Mouse (Mus musculus) liver, embryonic 13.5 days (tissue): ENCODE measurements at regions not wholly inside any gene's neighbourhood (a gene's known extent, or its start where the extent isn't known, plus 50 kb on each side); places are given as distances from the start of the nearest gene placed in this dataset.

Source experiments
- ATAC-seq: fragments of 200-750 bp; cut with Nextera tagmentation; 2 replicates; pipeline ENCODE4 v1.8.0; 2017; ENCODE audit warnings: low read depth, mild to moderate bottlenecking, moderate number of reproducible peaks, moderate library complexity
- DNase-seq: peaks from one replicate; pipeline ENCODE4 v3.0.0; 2022
- H3K27ac ChIP-seq: fragments of 300-500 bp; sonication (generic); 2 replicates; pipeline ENCODE4 v1.5.1; 2015; ENCODE audit warnings: moderate library complexity, mild to moderate bottlenecking, inconsistent platforms
- H3K27me3 ChIP-seq: fragments of 300-500 bp; sonication (generic); 2 replicates; pipeline ENCODE4 v1.6.1; 2015; ENCODE audit warnings: mild to moderate bottlenecking, inconsistent platforms
- H3K36me3 ChIP-seq: fragments of 300-500 bp; sonication (generic); 2 replicates; pipeline ENCODE4 v1.6.1; 2015; ENCODE audit warnings: mild to moderate bottlenecking, inconsistent platforms
- H3K4me1 ChIP-seq: fragments of 300-500 bp; sonication (generic); replicated peaks from 2 replicates; pipeline ENCODE4 v1.6.1; 2015; ENCODE audit warnings: inconsistent platforms
- H3K4me2 ChIP-seq: fragments of 300-500 bp; sonication (generic); 2 replicates; pipeline ENCODE4 v1.6.1; 2015; ENCODE audit warnings: inconsistent platforms, mild to moderate bottlenecking, moderate library complexity
- H3K4me3 ChIP-seq: fragments of 300-500 bp; sonication (generic); replicated peaks from 2 replicates; pipeline ENCODE4 v1.5.1; 2015; ENCODE audit warnings: mild to moderate bottlenecking, inconsistent platforms
- H3K9ac ChIP-seq: fragments of 300-500 bp; sonication (generic); 2 replicates; pipeline ENCODE4 v1.6.1; 2015; ENCODE audit warnings: mild to moderate bottlenecking, inconsistent platforms
- H3K9me3 ChIP-seq: fragments of 300-500 bp; sonication (generic); replicated peaks from 2 replicates; pipeline ENCODE4 v1.6.1; 2016; ENCODE audit warnings: inconsistent platforms
- WGBS: fragments of 180-500 bp; shearing (Covaris S2); methylation state at CpG from one replicate; pipeline ENCODE4 v1.1.7; 2015; ENCODE audit not compliant: insufficient replicate concordance; 5-methylcytosine and 5-hydroxymethylcytosine counted together

DNA sequence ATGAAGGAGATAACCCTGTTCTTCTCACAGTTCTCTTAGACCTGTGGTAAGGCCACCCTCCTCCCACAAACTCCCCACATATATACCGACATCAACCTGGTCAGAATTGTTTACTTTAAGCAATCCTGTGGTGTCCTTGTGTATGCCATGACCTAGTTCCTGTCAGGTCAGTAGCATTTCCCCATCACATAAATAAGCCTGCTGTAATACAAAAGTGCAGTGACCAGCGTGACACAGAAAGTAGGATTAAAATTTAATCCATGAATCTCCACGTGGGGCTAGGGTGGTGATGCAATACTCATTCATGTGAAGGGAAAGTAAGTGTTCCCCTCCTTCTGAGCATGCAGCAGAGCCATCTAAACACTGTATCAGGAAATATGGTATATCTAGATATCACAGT is 923.2 kb upstream of the Lrrc6 start:
- ATAC-seq (no peak), DNase-seq (no peak)
- no peaks in the 10 kb centered on the region for H3K4me1 ChIP-seq
- 20% methylated on average over 3 of the region's 3 CpGs for WGBS
- no peak overlapping the region for H3K4me2 ChIP-seq
- no peak overlapping the region for H3K9ac ChIP-seq
- H3K4me3 ChIP-seq: no peak overlapping the region
- no peak overlapping the region for H3K27ac ChIP-seq
- no peaks in the 10 kb centered on the region for H3K36me3 ChIP-seq
- no peaks in the 10 kb centered on the region for H3K27me3 ChIP-seq
- H3K9me3 ChIP-seq: no peaks in the 10 kb centered on the region

DNA sequence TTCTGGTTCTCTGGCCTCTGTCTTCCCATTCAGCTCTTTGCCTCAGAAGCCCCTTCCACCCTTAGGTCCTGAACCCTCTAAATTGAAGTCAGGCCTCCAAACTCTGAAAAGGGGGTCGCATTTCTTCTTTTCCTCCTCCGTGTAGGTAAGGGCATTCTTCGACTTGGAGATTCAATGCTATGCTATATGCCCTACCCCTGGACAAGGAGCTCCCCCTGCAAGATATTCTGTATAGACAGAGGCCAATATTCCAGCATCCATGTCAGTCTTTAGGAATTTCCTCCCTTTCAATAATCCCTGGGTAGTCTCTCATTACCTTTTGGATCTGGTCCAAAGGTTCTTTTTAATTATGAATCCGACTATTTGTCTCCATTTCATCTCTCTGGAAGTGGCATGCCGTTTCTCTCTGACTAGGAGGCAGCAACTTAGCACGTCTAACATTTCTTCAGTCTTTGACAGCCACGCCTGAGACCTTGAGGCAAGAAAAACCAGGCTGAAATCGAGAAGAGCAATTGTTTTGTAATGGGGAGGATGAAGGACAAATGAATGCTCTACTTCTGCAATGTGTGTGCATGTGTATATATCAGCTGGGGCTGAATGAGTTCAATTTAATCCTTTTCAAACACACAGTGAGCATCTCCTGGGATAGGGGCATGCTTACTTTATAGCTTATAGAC is 921.7 kb upstream of the Lrrc6 start:
- no peak for DNase-seq
- H3K36me3 ChIP-seq: no peaks in the 10 kb centered on the region
- H3K9me3 ChIP-seq: no peaks in the 10 kb centered on the region
- no peak overlapping the region for H3K27ac ChIP-seq
- ATAC-seq: no peak
- H3K4me1 ChIP-seq: peaks cover 6% of the 10 kb centered on the region; the same call in 1 of the 2 replicates
- H3K27me3 ChIP-seq: no peaks in the 10 kb centered on the region
- no peak overlapping the region for H3K4me2 ChIP-seq
- H3K4me3 ChIP-seq: no peak overlapping the region
- 59% methylated on average over 8 of the region's 8 CpGs for WGBS
- no peak overlapping the region for H3K9ac ChIP-seq

DNA sequence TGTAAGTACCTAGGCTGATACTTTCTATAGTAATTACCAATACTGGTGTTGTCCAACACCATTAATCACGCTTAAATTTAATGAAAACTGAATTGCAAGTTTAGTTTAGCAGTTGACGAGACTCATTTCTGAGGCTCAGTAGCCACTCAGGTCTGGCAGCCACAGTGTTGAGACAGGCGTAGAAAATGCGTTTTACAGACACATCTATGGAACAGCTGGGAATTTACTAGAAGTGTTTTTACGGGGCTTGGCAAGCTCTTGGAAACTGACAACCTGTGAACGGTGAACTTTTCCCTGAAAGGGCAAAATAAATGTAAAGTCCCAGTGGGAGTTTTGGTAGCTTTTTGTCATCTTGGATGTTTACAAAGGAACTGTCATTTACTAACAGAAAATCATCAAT is 920.1 kb upstream of the Lrrc6 start:
- Histone ChIP-seq H3K27ac (no peak overlapping the region), H3K9me3 (no peaks in the 10 kb centered on the region), H3K4me2 (no peak overlapping the region), H3K36me3 (no peaks in the 10 kb centered on the region), H3K27me3 (no peaks in the 10 kb centered on the region), H3K4me1 (peaks cover 6% of the 10 kb centered on the region; the same call in 1 of the 2 replicates), H3K4me3 (no peak overlapping the region), H3K9ac (no peak overlapping the region)
- ATAC-seq (no peak), DNase-seq (no peak)
- 70% methylated on average over 6 of the region's 6 CpGs for WGBS

DNA sequence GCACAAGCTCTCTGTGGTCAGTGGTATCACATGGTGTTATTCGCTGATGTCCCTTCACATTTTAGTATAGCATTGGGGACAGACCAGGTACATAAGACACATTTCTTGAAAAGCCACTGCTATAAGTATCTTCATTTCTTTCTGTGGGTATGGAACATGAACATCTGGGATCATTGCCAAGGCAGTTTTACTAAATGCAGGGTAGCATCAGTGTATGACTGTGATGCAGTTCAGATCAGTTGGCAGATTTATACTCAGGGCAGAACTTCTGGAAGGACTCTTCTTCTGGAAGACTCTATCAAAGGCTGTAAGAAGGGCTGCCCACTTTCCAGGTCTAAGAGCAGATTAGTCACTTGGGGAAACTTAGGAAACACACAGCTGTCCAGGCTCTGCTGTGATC is 919.0 kb upstream of the Lrrc6 start:
- WGBS: 75% methylated on average over 1 of the region's 1 CpGs
- no peak overlapping the region for H3K9ac ChIP-seq
- no peaks in the 10 kb centered on the region for H3K9me3 ChIP-seq
- H3K27ac ChIP-seq: no peak overlapping the region
- H3K4me2 ChIP-seq: no peak overlapping the region
- H3K4me3 ChIP-seq: no peak overlapping the region
- peaks cover 6% of the 10 kb centered on the region; the same call in 1 of the 2 replicates for H3K4me1 ChIP-seq
- DNase-seq (no peak), ATAC-seq (no peak)
- H3K36me3 ChIP-seq: no peaks in the 10 kb centered on the region
- no peaks in the 10 kb centered on the region for H3K27me3 ChIP-seq

DNA sequence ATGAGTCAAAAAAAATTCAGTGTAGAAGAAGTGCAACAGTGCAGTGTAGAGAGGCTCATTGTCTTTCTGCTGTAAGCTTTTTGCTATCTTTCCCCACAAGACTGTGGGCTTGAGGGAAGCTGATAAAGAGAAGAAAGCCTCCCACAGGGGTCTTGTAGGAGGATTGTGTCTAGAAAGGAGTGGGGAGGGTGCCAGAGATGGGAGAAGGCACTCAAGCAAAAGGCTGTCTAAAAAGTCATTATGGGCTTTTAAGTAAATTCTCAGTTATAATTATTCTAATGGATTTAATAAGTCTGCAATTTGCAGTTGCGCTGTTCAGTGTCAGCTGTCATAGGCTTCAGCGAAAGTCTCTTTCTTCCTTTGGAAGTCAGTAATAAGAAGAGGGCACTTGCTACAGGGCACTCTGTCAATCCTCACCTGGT is 917.0 kb upstream of the Lrrc6 start:
- H3K27ac ChIP-seq: no peak overlapping the region
- peaks cover 6% of the 10 kb centered on the region; the same call in 1 of the 2 replicates for H3K4me1 ChIP-seq
- no peak overlapping the region for H3K4me2 ChIP-seq
- H3K4me3 ChIP-seq: no peak overlapping the region
- 81% methylated on average over 2 of the region's 2 CpGs for WGBS
- H3K9me3 ChIP-seq: no peaks in the 10 kb centered on the region
- no peaks in the 10 kb centered on the region for H3K27me3 ChIP-seq
- no peaks in the 10 kb centered on the region for H3K36me3 ChIP-seq
- ATAC-seq (0 out of 2 replicates have a peak, but pooled peaks have one; percentile 23), DNase-seq (no peak)
- no peak overlapping the region for H3K9ac ChIP-seq

DNA sequence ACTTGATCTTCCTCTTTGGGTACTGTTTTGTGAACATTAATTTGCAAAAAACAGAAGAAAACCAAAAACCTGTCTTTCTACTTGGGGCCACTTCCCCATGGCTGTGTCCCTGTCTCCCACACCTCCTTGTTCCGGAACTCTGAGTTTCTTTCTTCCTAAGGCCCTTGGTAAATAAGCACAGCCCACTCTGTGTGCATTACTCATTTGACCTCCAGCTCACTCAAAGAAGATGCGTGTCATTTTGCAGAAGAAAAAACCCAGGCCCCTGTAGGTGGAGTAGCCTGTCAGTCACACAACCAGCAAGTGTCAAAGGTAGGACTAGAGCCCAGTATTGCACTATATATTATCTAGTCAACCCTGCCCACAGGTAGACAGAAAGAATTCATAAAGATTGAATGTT is 915.1 kb upstream of the Lrrc6 start:
- no peak overlapping the region for H3K9ac ChIP-seq
- WGBS: 53% methylated on average over 2 of the region's 2 CpGs
- no peak for ATAC-seq
- H3K4me1 ChIP-seq: peaks cover 8% of the 10 kb centered on the region; the same call in 1 of the 2 replicates
- DNase-seq: no peak
- no peaks in the 10 kb centered on the region for H3K36me3 ChIP-seq
- no peaks in the 10 kb centered on the region for H3K9me3 ChIP-seq
- H3K27ac ChIP-seq: no peak overlapping the region
- H3K4me3 ChIP-seq: no peak overlapping the region
- no peaks in the 10 kb centered on the region for H3K27me3 ChIP-seq
- H3K4me2 ChIP-seq: no peak overlapping the region

DNA sequence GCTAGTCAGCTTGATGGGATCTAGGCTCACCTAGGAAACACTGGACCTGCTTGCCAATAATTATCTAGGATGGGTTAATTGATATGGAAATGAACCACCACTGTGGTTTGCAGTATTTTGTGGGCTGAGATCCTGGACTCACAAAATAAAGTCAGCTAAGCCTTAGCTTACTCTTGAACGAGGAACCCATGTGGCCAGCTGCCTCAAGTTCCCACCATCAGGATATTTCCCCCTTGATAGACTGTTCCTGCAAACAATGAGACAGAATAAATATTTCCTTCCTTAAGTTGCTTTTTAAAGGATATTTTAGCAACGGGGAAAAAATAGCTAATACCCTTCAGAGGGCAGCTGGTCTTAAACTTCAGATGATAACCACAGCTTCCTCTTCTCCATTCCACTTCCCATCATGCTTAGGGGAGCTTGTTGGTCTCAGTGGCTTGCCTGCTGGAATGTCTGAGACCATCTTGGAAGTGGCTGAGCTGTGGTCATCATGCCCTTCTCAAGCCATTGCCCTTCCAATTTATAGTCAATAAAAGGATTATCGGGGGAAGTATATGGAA is 913.7 kb upstream of the Lrrc6 start:
- 37% methylated on average over 3 of the region's 3 CpGs for WGBS
- Histone ChIP-seq H3K36me3 (no peaks in the 10 kb centered on the region), H3K9ac (no peak overlapping the region), H3K27ac (no peak overlapping the region), H3K4me1 (peaks cover 20% of the 10 kb centered on the region), H3K9me3 (no peaks in the 10 kb centered on the region), H3K27me3 (no peaks in the 10 kb centered on the region), H3K4me3 (no peak overlapping the region), H3K4me2 (no peak overlapping the region)
- DNase-seq (no peak), ATAC-seq (no peak)

DNA sequence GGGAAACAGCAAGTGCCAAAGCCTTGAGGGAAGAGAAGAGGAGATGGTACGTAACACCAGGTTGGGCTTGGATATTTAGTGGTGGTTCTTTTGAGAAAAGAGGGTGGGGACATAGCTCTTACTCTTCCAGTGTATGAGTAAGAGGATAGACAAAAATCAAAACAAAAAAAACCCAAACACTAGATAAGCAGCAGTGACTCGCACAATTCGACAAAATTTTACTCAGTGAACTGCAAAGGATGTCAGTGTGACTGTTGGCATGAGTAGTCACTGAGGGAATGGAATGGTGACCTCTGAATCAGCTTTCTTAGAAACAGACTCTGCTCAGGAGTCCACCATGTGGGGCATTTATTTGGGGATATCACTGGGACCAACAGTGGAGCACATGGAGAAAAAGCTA is 912.9 kb upstream of the Lrrc6 start:
- Histone ChIP-seq H3K4me1 (peaks cover 28% of the 10 kb centered on the region), H3K27me3 (no peaks in the 10 kb centered on the region), H3K4me2 (no peak overlapping the region), H3K9me3 (no peaks in the 10 kb centered on the region), H3K27ac (no peak overlapping the region), H3K4me3 (no peak overlapping the region), H3K36me3 (no peaks in the 10 kb centered on the region), H3K9ac (no peak overlapping the region)
- DNase-seq (no peak), ATAC-seq (no peak)
- 43% methylated on average over 3 of the region's 3 CpGs for WGBS

DNA sequence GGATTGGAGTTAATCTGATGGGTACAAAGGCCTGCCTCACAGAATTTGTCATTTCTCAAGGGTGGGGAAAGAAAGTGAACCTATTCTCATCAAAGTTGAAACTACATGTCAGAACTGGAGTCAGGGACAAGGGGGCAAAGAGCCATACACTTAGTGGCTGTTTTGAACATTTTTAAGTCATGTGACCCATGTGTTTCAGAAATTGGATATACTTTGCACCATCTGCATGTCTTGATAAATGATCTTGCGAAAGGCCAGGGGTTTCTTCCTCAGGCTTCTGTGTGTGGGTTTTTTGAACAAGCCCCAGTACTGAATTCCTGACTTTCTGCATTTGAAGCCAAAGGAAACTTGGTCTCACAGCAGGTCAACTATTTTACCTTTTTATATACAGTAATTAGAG is 911.7 kb upstream of the Lrrc6 start:
- peaks cover 23% of the 10 kb centered on the region for H3K4me1 ChIP-seq
- H3K9me3 ChIP-seq: no peaks in the 10 kb centered on the region
- H3K36me3 ChIP-seq: no peaks in the 10 kb centered on the region
- H3K4me2 ChIP-seq: no peak overlapping the region
- H3K4me3 ChIP-seq: no peak overlapping the region
- DNase-seq (no peak), ATAC-seq (no peak)
- WGBS: 43% methylated on average over 1 of the region's 1 CpGs
- H3K27me3 ChIP-seq: no peaks in the 10 kb centered on the region
- H3K27ac ChIP-seq: no peak overlapping the region
- no peak overlapping the region for H3K9ac ChIP-seq

DNA sequence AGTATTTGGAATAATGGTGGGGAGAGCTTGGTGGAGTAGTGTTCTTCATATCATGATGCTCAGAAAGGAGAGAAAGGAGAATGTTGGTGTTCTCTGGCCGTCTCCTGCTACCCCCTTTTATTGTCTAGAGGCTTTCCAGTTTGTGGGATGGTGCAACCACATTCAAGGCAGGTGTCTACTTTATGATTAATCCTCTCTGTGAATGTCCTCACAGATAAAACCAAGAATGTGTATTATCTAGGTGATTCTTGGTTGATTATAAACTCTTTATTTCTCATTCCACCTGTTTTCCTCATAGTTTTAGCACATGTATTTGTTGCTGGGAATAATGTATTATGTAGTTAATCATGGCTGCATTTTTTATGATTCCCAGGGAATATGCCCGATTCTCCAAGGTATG is 910.9 kb upstream of the Lrrc6 start:
- Histone ChIP-seq H3K9me3 (no peaks in the 10 kb centered on the region), H3K27me3 (no peaks in the 10 kb centered on the region), H3K4me1 (peaks cover 23% of the 10 kb centered on the region), H3K36me3 (no peaks in the 10 kb centered on the region), H3K27ac (no peak overlapping the region), H3K4me3 (no peak overlapping the region), H3K4me2 (no peak overlapping the region), H3K9ac (no peak overlapping the region)
- WGBS: 56% methylated on average over 2 of the region's 2 CpGs
- no peak for DNase-seq
- no peak for ATAC-seq

DNA sequence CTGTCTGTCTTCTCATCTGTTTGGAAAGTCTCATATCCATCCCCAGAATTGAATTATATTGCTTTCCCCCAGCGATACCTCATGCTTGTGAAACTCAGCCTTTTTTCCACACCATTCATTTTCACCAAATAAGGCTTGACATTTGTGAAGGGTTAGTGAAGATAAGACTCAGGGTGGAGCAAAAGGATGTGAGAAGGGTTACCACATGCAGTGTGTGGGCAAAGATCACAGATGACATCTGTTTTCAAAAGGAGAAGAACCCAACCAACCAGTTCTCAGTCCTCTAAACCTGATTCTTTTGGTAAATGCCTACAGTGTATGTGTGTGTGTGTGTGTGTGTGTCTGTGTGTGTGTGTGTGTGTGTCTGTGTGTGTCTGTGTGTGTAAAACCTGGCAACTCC is 909.3 kb upstream of the Lrrc6 start:
- Histone ChIP-seq H3K4me1 (peaks cover 23% of the 10 kb centered on the region), H3K9ac (no peak overlapping the region), H3K9me3 (no peaks in the 10 kb centered on the region), H3K27ac (no peak overlapping the region), H3K27me3 (no peaks in the 10 kb centered on the region), H3K4me2 (no peak overlapping the region), H3K4me3 (no peak overlapping the region), H3K36me3 (no peaks in the 10 kb centered on the region)
- peak; percentile 15 for DNase-seq
- ATAC-seq: peak; percentile 81
- WGBS: 26% methylated on average over 1 of the region's 1 CpGs

DNA sequence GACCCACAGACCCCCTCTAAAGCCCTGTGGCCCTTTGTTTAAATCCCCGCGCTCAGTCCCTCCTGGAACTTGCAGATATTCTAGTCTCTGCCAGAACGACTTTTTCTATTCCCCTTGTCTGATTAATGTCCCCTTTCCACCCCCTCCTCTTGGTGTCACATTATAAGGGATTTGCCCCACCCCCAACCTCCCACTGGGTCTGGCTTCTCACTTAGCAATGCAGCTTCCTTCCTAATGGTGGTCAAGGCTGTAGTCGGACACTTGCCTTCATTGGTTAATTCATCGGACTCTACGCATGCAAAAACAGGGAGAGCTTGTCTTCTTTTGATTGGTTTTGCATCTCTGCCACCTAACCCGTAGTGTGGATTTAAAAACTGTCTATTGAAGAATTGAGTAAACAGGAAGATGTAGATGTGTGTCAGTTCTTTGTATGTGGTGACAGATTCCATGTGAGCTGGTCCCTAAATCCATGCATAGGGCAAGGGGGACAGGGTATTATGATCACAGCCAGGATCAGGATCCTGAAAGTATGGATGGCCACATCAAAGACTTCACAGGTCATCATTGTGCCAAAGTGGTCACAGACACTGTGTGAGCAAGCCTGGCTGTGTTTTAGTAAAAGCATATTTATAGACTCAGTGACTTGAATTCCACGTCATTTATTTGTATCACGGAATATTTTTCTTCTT is 908.3 kb upstream of the Lrrc6 start:
- H3K4me2 ChIP-seq: no peak overlapping the region
- H3K27ac ChIP-seq: no peak overlapping the region
- H3K36me3 ChIP-seq: no peaks in the 10 kb centered on the region
- peaks cover 23% of the 10 kb centered on the region for H3K4me1 ChIP-seq
- DNase-seq: no peak
- 59% methylated on average over 9 of the region's 9 CpGs for WGBS
- no peak overlapping the region for H3K4me3 ChIP-seq
- no peaks in the 10 kb centered on the region for H3K9me3 ChIP-seq
- H3K9ac ChIP-seq: no peak overlapping the region
- no peaks in the 10 kb centered on the region for H3K27me3 ChIP-seq
- ATAC-seq: no peak
